Mouse (Mus musculus) ES-E14 (cell line): ENCODE measurements around the gene Hist1h2bl. TPM values are rescaled to one million over a fixed set of nuclear protein-coding genes. Genes with fewer than 3 reads are reported as not detected.
A peak's percentile ranks its signal among the peaks of the same experiment; 100 is the strongest.
"Not testable (repeated sequence)": the region's sequence is repeated elsewhere in the genome, so short reads cannot be mapped to it uniquely, and the experiment has no call there.

Source experiments
- DNase-seq: peaks from one replicate; pipeline ENCODE4 v3.0.0-alpha.2; 2013; ENCODE audit warnings: low read depth, low spot score
- H3K27ac ChIP-seq: 2 replicates; pipeline ENCODE4 v1.5.1; 2012; ENCODE audit warnings: low read depth, mild to moderate bottlenecking, low read length, moderate library complexity, mixed read lengths; ENCODE audit not compliant: poor library complexity, insufficient read depth, severe bottlenecking
- H3K36me3 ChIP-seq: 2 replicates; pipeline ENCODE4 v1.6.1; 2012; ENCODE audit warnings: mild to moderate bottlenecking, low read length, moderate library complexity, mixed read lengths; ENCODE audit not compliant: control insufficient read depth, poor library complexity, insufficient read depth, severe bottlenecking
- H3K4me1 ChIP-seq, 2 experiments: fragments of 150-350 bp in 1 of 2; sonication (generic) in 1 of 2; 2 replicates each; pipeline ENCODE4 v1.6.1; 2012; ENCODE audit warnings: low read length in 2 of 2, mild to moderate bottlenecking in 1 of 2, mixed read lengths in 1 of 2; ENCODE audit not compliant: control insufficient read depth in 2 of 2, insufficient read depth in 2 of 2, poor library complexity in 1 of 2
- H3K4me3 ChIP-seq, 2 experiments: fragments of 150-350 bp in 1 of 2; sonication (generic) in 1 of 2; 2 replicates each; pipeline ENCODE4 v1.5.1; 2012; ENCODE audit warnings: low read length in 2 of 2, low read depth in 1 of 2, mild to moderate bottlenecking in 1 of 2, mixed read lengths in 1 of 2; ENCODE audit not compliant: insufficient read depth in 1 of 2, poor library complexity in 1 of 2, severe bottlenecking in 1 of 2
- H3K9ac ChIP-seq: 2 replicates; pipeline ENCODE4 v1.6.1; 2012; ENCODE audit warnings: low read depth, mild to moderate bottlenecking, low read length, mixed read lengths; ENCODE audit not compliant: poor library complexity, insufficient read depth, severe bottlenecking
- H3K9me3 ChIP-seq: fragments of 150-350 bp; sonication (generic); 2 replicates; pipeline ENCODE4 v1.6.1; 2012; ENCODE audit warnings: low read depth, mild to moderate bottlenecking, low read length; ENCODE audit not compliant: control insufficient read depth, insufficient read depth
- CHD2 ChIP-seq: IDR thresholded peaks from 2 replicates; pipeline ENCODE4 v1.6.1; 2014; ENCODE audit warnings: mild to moderate bottlenecking, low read depth, low read length, inconsistent platforms
- HCFC1 ChIP-seq: IDR thresholded peaks from 2 replicates; pipeline ENCODE4 v1.6.1; 2012; ENCODE audit warnings: low read length, inconsistent platforms, borderline replicate concordance; ENCODE audit not compliant: insufficient read depth
- MAFK ChIP-seq: IDR thresholded peaks from 2 replicates; pipeline ENCODE4 v1.6.1; 2014; ENCODE audit warnings: mild to moderate bottlenecking, low read depth, low read length, inconsistent platforms; ENCODE audit not compliant: insufficient read depth
- ZC3H11A ChIP-seq: IDR thresholded peaks from 2 replicates; pipeline ENCODE4 v1.6.1; 2012; ENCODE audit warnings: low read depth, mild to moderate bottlenecking, inconsistent platforms, low read length, borderline replicate concordance
- ZNF384 ChIP-seq: IDR thresholded peaks from 2 replicates; pipeline ENCODE4 v1.6.1; 2012; ENCODE audit warnings: low read depth, low read length, inconsistent platforms
- in situ Hi-C, 2 experiments: fragments of 600-800 bp; cut with MboI; formaldehyde crosslinking; loops; one replicate each; pipeline ENCODE4 v1.15.1; 2025; ENCODE audit warnings: low sequenced_read_pairs in 2 of 2, inconsistent platforms in 1 of 2; ENCODE audit not compliant: unreplicated experiment in 2 of 2
- total RNA-seq: library from RNA; depleted of rRNA; stranded (reverse); fragments of 300-350 nt; gene quantifications from 2 replicates; pipeline ENCODE4 v1.2.3, GENCODE M21; 2012; rRNA removed

Hist1h2bl gene
- total RNA-seq, result 1,275 and 1,694 TPM in 2 replicates

- not testable (repeated sequence) for H3K9me3 ChIP-seq, H3K4me1 ChIP-seq, H3K36me3 ChIP-seq
- in situ Hi-C loops, result loop anchor here in 1 of 2 experiments (25.0 kb wide), 1 partner anchor 554 kb away; no protein-coding TSS in a partner anchor
- DNase-seq, result peak; percentile 85
- TF ChIP-seq CHD2, result peak; percentile 73; the same call in 1 of the 2 replicates
- peak within 1 kb of the TSS; percentile 90 for H3K9ac ChIP-seq
- H3K27ac ChIP-seq, result peak within 1 kb of the TSS; percentile 80
- H3K4me3 ChIP-seq, result peak within 1 kb of the TSS; percentile 52 to 77
These were observed at the start of gene Hist1h2bl, which contains the start of gene Hist1h2ai for GRCm38 (mm10) chr13:21715864-21716539. Hist1h2bl (minus strand) TSS chr13:21716143. Hist1h2ai (plus strand) TSS chr13:21716422.

DNA sequence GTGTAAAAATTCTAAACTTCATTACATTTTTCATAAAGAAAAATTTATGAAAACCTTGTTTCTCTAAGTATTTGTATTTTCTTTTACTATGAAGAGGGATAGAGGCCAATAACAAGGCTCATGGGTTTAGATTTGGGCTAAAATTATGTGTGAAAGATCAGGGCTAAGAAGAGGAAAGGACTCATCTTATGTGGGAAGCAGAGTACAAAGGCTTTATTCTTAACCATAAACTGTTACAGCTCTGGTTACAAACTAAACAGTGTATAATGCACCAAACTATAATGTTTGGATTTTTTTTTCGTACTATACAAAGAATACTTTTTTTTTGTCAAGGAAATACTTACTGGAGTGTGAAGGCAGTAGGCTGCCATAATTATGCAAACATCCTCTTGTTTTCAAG is 39.8 kb upstream of the Hist1h2bl start:
- Histone ChIP-seq H3K9me3 (no peaks in the 10 kb centered on the region), H3K4me3 (no peak overlapping the region), H3K4me1 (no peaks in the 10 kb centered on the region), H3K27ac (no peak overlapping the region), H3K9ac (no peak overlapping the region), H3K36me3 (no peaks in the 10 kb centered on the region)
- DNase-seq, result no peak
- in situ Hi-C loops, result no loop called here
- TF ChIP-seq HCFC1 (no peak), ZNF384 (no peak), CHD2 (no peak), MAFK (no peak), ZC3H11A (no peak)

DNA sequence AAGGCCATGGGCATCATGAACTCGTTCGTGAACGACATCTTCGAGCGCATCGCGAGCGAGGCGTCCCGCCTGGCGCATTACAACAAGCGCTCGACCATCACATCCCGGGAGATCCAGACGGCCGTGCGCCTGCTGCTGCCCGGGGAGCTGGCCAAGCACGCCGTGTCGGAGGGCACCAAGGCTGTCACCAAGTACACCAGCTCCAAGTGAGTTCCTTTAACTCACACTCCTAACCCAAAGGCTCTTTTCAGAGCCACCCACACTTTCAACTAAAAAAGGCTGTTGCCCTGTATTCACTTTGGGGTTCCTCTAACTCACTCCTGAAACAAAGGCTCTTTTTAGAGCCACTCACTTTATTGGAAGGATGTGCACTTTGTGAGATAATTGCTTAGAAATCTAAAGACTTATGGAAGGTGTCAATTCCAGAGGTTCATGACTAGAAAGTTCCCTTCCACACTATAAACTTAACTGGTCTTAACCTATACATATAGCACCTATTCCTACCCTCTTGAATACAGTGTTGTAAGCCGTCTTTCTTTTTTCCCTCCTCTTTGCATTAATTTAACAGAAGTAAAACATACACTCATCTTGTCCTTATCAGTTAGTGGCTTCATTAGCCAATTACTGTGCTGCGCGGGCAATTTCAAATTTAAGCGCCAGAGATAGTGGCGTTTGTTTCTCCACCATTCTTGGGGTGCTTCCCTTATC is 38.5 kb upstream of the Hist1h2bl start:
- H3K4me3 ChIP-seq, result peak overlapping the region; percentile 51 to 60
- in situ Hi-C loops, H3K9me3 ChIP-seq, H3K36me3 ChIP-seq, H3K4me1 ChIP-seq, DNase-seq: not testable (repeated sequence)
- peak overlapping the region; percentile 53; the same call in 1 of the 2 replicates for H3K27ac ChIP-seq
- peak overlapping the region; percentile 72; the same call in 1 of the 2 replicates for H3K9ac ChIP-seq

- H3K4me3 ChIP-seq, result peak within 1 kb of the TSS; percentile 60 to 68
- peak; percentile 79 for DNase-seq
- peak; percentile 88; the same call in 1 of the 2 replicates for TF ChIP-seq CHD2
- H3K9ac ChIP-seq, result peak within 1 kb of the TSS; percentile 80
- H3K36me3 ChIP-seq, H3K4me1 ChIP-seq, in situ Hi-C loops, H3K9me3 ChIP-seq: not testable (repeated sequence)
- H3K27ac ChIP-seq, result peak within 1 kb of the TSS; percentile 85
These were observed 37.8 kb upstream of the Hist1h2bl start, which contains the start of the genes Hist1h2ak and Hist1h2bn for GRCm38 (mm10) chr13:21753524-21754285. Hist1h2ak (minus strand) TSS chr13:21753827. Hist1h2bn (plus strand) TSS chr13:21754123.
